ENCODE assay signal across 30 mouse cellular contexts in the genomic region with DNA sequence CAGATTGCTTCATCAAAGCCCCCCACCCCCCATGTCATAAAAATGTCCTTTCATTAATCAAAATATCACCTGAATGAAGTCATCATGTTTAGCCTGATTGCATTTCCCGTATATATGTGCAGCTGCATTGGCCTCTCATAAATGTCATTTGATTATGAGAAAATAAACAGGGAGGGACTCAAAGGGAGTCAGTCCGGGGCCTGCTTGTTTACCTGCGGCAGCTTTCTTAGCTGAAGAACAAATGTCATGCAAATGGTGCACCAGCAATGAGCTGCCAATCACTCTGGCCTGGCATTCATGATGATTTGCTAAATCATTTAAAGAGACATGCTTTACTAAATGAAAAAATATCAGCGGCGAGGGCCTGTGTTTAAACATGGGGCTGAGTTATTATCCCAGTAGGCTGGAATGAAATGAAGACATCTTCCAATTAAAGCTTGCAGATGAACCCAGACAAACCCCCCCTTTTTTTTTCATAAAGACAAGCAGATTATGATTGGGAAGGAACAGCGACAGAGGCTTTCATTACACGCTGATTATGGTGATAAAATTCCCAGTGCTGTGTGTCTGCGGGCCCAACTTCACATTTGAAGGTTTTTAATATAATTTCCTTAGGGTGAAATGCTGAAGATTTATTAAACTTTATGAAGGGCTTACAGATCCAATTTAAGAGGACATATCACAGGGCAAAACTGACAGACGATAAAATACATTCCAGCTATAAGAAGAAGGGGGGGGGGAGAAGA.
A peak's percentile ranks its signal among the peaks of the same experiment; 100 is the strongest.
DNase-seq lines count a peak whose midpoint lies in the region; ATAC-seq lines count a peak whose summit lies in the region.
"Had no signal": no experiment of that assay in that cellular context is flagged by ENCODE, and none has a peak within 500 bp of the region (broad histone marks: within the 10 kb centered on the region; RNA-seq: fewer than 3 reads in every experiment).

No protein-coding gene starts in this region.

- no peaks in the 10 kb centered on the region for H3K36me3 ChIP-seq in hindbrain, embryonic 13.5 days
- H3K36me3 ChIP-seq in hindbrain, embryonic 10.5 days = no peaks in the 10 kb centered on the region
- no peaks in the 10 kb centered on the region for H3K36me3 ChIP-seq in neural tube, embryonic 13.5 days
- no peaks in the 10 kb centered on the region for H3K36me3 ChIP-seq in midbrain, embryonic 14.5 days (ENCODE audit: control insufficient read depth, insufficient read depth, low read length)
- H3K36me3 ChIP-seq in neural tube, embryonic 15.5 days = no peaks in the 10 kb centered on the region
- H3K36me3 ChIP-seq: embryonic facial prominence, embryonic 12.5 days; heart, embryonic 12.5 days; intestine, embryonic 15.5 days; liver, embryonic 12.5 days had no signal

- no peak for DNase-seq in hindbrain, embryonic 10.5 days (ENCODE audit: low spot score)
- no peak for DNase-seq in neural tube, embryonic 10.5 days (ENCODE audit: extremely low spot score, low spot score)
- peak; percentile 56 for DNase-seq in midbrain, embryonic 14.5 days
- no peak for DNase-seq in urinary bladder, postnatal 36 days (ENCODE audit: low spot score in 2 of 2)
- no peak for DNase-seq in cerebellum, adult 9-11 months
- DNase-seq: adrenal gland, postnatal 36 days; cerebellum, adult 8-10 months; cerebellum, postnatal 36 days; embryo, embryonic 11 days; gastrocnemius, adult 2 months; heart, adult 2 months; kidney, adult 2 months; kidney, postnatal 36 days; layer of hippocampus, postnatal 36 days; left cerebral cortex, postnatal 4 days; liver, postnatal 0 days; lung, postnatal 36 days; right cerebral cortex, adult 18-20 months; spleen, adult 18-20 months; thymus, adult 18-20 months; thymus, postnatal 36 days had no signal

- no peak overlapping the region for H3K4me2 ChIP-seq in hindbrain, embryonic 13.5 days
- no peak overlapping the region for H3K4me2 ChIP-seq in neural tube, embryonic 13.5 days
- no peak overlapping the region for H3K4me2 ChIP-seq in midbrain, embryonic 14.5 days (ENCODE audit: low read length)
- no peak overlapping the region for H3K4me2 ChIP-seq in neural tube, embryonic 15.5 days
- H3K4me2 ChIP-seq: embryonic facial prominence, embryonic 12.5 days; heart, embryonic 12.5 days; intestine, embryonic 15.5 days; liver, embryonic 12.5 days had no signal

- peaks cover 6% of the 10 kb centered on the region; the same call in 1 of the 2 replicates for H3K4me1 ChIP-seq in hindbrain, embryonic 13.5 days (replicated peaks)
- no peaks in the 10 kb centered on the region for H3K4me1 ChIP-seq in hindbrain, embryonic 10.5 days (replicated peaks)
- 0 out of 2 replicates have a peak, but pooled peaks cover 3% of the 10 kb centered on the region for H3K4me1 ChIP-seq in neural tube, embryonic 13.5 days (replicated peaks)
- H3K4me1 ChIP-seq in midbrain, embryonic 14.5 days (ENCODE audit: control insufficient read depth, insufficient read depth, low read length) = no peaks in the 10 kb centered on the region
- H3K4me1 ChIP-seq in neural tube, embryonic 15.5 days = no peaks in the 10 kb centered on the region
- H3K4me1 ChIP-seq: embryonic facial prominence, embryonic 12.5 days; heart, embryonic 12.5 days; intestine, embryonic 15.5 days; liver, embryonic 12.5 days had no signal

- peak; percentile 63; the same call in 1 of the 2 replicates for ATAC-seq in hindbrain, embryonic 13.5 days (ENCODE audit: low FRiP score)
- peak; percentile 88 for ATAC-seq in neural tube, embryonic 13.5 days (ENCODE audit: low read depth)
- no peak for ATAC-seq in midbrain, embryonic 14.5 days (ENCODE audit: low FRiP score, low TSS enrichment)
- peak; percentile 28; the same call in 1 of the 2 replicates for ATAC-seq in neural tube, embryonic 15.5 days (ENCODE audit: low FRiP score)
- ATAC-seq: CD4-positive, CD25-positive, alpha-beta regulatory T cell, adult 4 months; intestine, embryonic 15.5 days; liver, embryonic 12.5 days; liver, postnatal 0 days had no signal

- H3K4me3 ChIP-seq in hindbrain, embryonic 13.5 days = no peak overlapping the region
- no peak overlapping the region for H3K4me3 ChIP-seq in hindbrain, embryonic 10.5 days
- no peak overlapping the region for H3K4me3 ChIP-seq in neural tube, embryonic 13.5 days
- no peak overlapping the region for H3K4me3 ChIP-seq in midbrain, embryonic 14.5 days (replicated peaks; ENCODE audit: low read depth, low read length)
- no peak overlapping the region for H3K4me3 ChIP-seq in neural tube, embryonic 15.5 days (replicated peaks)
- H3K4me3 ChIP-seq: embryonic facial prominence, embryonic 12.5 days; gastrocnemius, adult 2 months; heart, adult 2 months; heart, embryonic 12.5 days; intestine, embryonic 15.5 days; liver, embryonic 12.5 days had no signal

- no peaks in the 10 kb centered on the region for H3K9me3 ChIP-seq in hindbrain, embryonic 13.5 days
- no peaks in the 10 kb centered on the region for H3K9me3 ChIP-seq in hindbrain, embryonic 10.5 days
- H3K9me3 ChIP-seq in neural tube, embryonic 13.5 days = no peaks in the 10 kb centered on the region
- no peaks in the 10 kb centered on the region for H3K9me3 ChIP-seq in midbrain, embryonic 14.5 days (ENCODE audit: control insufficient read depth, low read length)
- no peaks in the 10 kb centered on the region for H3K9me3 ChIP-seq in neural tube, embryonic 15.5 days (replicated peaks)
- H3K9me3 ChIP-seq: embryonic facial prominence, embryonic 12.5 days; heart, embryonic 12.5 days; intestine, embryonic 15.5 days; liver, embryonic 12.5 days had no signal

- 45% methylated on average over 9 of the region's 9 CpGs for WGBS in hindbrain, embryonic 13.5 days
- 70% methylated on average over 9 of the region's 9 CpGs for WGBS in hindbrain, embryonic 10.5 days
- WGBS in neural tube, embryonic 13.5 days = 59% methylated on average over 9 of the region's 9 CpGs
- WGBS in midbrain, embryonic 14.5 days = 36% methylated on average over 9 of the region's 9 CpGs
- 56% methylated on average over 9 of the region's 9 CpGs for WGBS in neural tube, embryonic 15.5 days

- no peak overlapping the region for H3K9ac ChIP-seq in hindbrain, embryonic 13.5 days
- no peak overlapping the region for H3K9ac ChIP-seq in neural tube, embryonic 13.5 days
- no peak overlapping the region for H3K9ac ChIP-seq in midbrain, embryonic 14.5 days (replicated peaks; ENCODE audit: low read length)
- no peak overlapping the region for H3K9ac ChIP-seq in neural tube, embryonic 15.5 days (replicated peaks)
- H3K9ac ChIP-seq: embryonic facial prominence, embryonic 12.5 days; heart, embryonic 12.5 days; intestine, embryonic 15.5 days; liver, embryonic 12.5 days; liver, postnatal 0 days had no signal

- no peaks in the 10 kb centered on the region for H3K27me3 ChIP-seq in hindbrain, embryonic 13.5 days
- no peaks in the 10 kb centered on the region for H3K27me3 ChIP-seq in hindbrain, embryonic 10.5 days (ENCODE audit: insufficient read depth, poor library complexity, severe bottlenecking)
- H3K27me3 ChIP-seq in neural tube, embryonic 13.5 days = no peaks in the 10 kb centered on the region
- H3K27me3 ChIP-seq in midbrain, embryonic 14.5 days (ENCODE audit: control insufficient read depth, insufficient read depth, low read length) = no peaks in the 10 kb centered on the region
- H3K27me3 ChIP-seq in neural tube, embryonic 15.5 days (replicated peaks) = no peaks in the 10 kb centered on the region
- H3K27me3 ChIP-seq: embryonic facial prominence, embryonic 12.5 days; heart, embryonic 12.5 days; intestine, embryonic 15.5 days; liver, embryonic 12.5 days had no signal

- H3K27ac ChIP-seq in hindbrain, embryonic 13.5 days = peak overlapping the region; percentile 35; the same call in 1 of the 2 replicates
- no peak overlapping the region for H3K27ac ChIP-seq in hindbrain, embryonic 10.5 days
- peak overlapping the region; percentile 61 for H3K27ac ChIP-seq in neural tube, embryonic 13.5 days (replicated peaks)
- H3K27ac ChIP-seq in midbrain, embryonic 14.5 days (replicated peaks; ENCODE audit: low read depth, low read length) = no peak overlapping the region
- H3K27ac ChIP-seq in neural tube, embryonic 15.5 days (replicated peaks) = no peak overlapping the region
- H3K27ac ChIP-seq: embryonic facial prominence, embryonic 12.5 days; gastrocnemius, adult 2 months; heart, adult 2 months; intestine, embryonic 15.5 days; liver, embryonic 12.5 days; stomach, postnatal 0 days had no signal

Comparison
In these comparisons a context has a peak if more than half of its experiments do, and no peak if none do; other contexts are left out.
1. H3K27ac ChIP-seq: peak in hindbrain, embryonic 13.5 days (single experiment) and neural tube, embryonic 13.5 days (single experiment); none in hindbrain, embryonic 10.5 days (single experiment), midbrain, embryonic 14.5 days (single experiment) and neural tube, embryonic 15.5 days (single experiment).